Mouse (Mus musculus) gastrocnemius, postnatal 4 days (tissue): ENCODE results near the gene Sytl3. TPM values are rescaled to one million over a fixed set of nuclear protein-coding genes. Genes with fewer than 3 reads are reported as not detected.

ENCODE experiments used
- DNase-seq, 2 experiments: peaks; one replicate each; pipeline ENCODE4 v3.0.0; 2021 to 2022; ENCODE audit warnings: low spot score in 2 of 2, mixed read lengths in 2 of 2
- total RNA-seq, 2 experiments: library from RNA; stranded (reverse); gene quantifications; 2 replicates each; pipeline ENCODE4 v1.2.3; 2021

Sytl3 gene
- total RNA-seq, 2 experiments from 2014 or later: 0.86 to 1.7 TPM

GRCm38 (mm10) chr17:6776576-6776975 lies 117.7 kb downstream of the Sytl3 start:
- DNase-seq: no peak

- DNase-seq: no peak
Observed at GRCm38 (mm10) chr17:6777061-6777460, 118.2 kb downstream of the Sytl3 start.

GRCm38 (mm10) chr17:6777629-6778331 lies 118.9 kb downstream of the Sytl3 start:
- no peak for DNase-seq

- peak in 1 of 2 experiments; percentile 31 for DNase-seq
Observed at GRCm38 (mm10) chr17:6778332-6778683, 119.4 kb downstream of the Sytl3 start.

DNA sequence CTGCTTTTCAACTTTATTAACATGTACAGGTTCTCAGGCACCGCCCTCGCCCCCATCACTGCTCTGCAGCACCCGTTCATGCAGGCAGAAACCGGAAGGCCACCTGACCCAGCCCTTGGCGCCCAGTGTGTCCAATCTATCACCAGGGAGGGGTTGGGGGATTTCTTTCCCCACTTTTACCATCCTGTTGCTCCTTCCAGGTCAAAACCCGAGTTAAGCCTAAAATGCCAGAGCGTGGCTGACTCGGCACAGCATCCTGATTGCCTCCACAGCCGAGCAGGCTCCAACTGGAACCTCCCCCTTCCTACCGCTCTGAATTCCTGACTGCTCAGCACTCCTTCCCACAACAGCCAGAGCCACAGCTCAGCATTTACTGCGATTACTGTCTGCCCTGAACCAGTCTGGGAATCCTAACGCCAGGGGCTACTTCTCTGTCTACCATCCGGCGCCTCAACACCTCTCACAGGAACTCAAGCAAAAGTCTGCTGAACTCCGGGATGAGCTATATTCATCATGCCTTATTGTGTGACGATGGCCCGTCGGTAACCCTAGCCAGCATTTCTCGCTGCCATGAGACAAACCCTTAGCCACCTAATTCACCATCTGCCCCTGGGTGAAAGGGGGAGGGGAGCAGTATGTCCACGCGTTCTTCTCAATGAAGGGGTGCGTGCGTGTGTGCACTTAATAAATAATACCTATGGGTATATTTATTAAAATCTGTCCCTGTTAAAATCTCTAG lies 120.0 kb downstream of the Sytl3 start:
- DNase-seq: peak in 1 of 2 experiments; percentile 33

- no peak for DNase-seq
Observed at GRCm38 (mm10) chr17:6779632-6780031, 120.7 kb downstream of the Sytl3 start.

DNA sequence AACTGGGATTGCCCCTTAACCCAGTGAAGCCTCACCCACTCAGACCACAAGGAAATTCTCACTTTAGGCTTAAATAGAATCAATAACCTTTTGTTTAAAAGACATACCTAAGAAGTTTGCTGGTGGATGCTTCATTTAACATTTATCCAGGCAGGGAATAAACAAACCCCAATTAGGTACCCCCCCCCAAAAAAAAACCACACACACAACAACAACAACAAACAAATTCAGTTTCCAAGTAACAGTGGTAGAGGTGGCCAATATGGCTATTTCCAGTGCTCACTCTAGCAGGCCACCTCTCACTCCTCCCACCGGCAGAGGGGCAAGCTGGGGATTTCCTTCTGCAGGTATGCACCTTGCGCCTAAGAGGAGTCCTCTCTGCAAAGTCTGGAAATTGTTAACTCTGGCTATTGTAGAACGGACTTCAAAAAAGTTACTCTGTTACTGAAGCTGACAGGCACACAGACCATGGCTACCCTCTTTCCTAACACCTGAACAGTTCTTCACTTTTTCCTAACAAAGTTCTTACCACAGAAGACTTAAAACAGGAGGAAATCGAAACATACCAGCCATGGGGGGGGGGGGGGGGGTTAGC lies 121.7 kb downstream of the Sytl3 start:
- DNase-seq: no peak

GRCm38 (mm10) chr17:6781273-6781672 lies 122.4 kb downstream of the Sytl3 start:
- DNase-seq: no peak

DNA sequence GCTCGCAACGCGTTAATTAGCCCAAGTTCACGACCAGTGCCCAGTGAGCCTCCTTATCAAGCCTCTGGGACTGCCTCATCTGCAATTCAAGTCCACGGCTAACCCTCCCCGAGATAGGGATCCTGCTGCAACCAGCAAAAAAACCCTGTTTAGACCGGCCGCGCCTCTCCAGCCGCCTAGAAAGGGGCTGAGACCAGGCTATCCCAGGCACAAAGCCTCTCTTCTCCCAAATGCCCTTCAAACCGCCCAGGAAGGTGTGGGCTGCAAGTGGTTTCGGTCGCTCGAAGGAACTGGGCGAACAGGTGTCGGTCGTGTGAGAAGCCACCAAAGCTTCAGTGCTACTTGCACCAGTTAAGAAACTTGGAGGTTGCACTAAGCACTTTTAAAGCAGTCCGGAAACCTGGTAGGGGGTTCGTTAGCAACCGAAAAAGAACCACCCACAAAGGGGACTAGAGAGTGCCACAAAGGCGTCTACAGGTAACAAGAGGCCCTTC lies 123.2 kb downstream of the Sytl3 start:
- no peak for DNase-seq

GRCm38 (mm10) chr17:6782611-6783005 lies 123.7 kb downstream of the Sytl3 start, which contains the start of gene Ezr:
Ezr (minus strand) TSS chr17:6782784.
- peak; percentile 68 to 88 for DNase-seq

DNA sequence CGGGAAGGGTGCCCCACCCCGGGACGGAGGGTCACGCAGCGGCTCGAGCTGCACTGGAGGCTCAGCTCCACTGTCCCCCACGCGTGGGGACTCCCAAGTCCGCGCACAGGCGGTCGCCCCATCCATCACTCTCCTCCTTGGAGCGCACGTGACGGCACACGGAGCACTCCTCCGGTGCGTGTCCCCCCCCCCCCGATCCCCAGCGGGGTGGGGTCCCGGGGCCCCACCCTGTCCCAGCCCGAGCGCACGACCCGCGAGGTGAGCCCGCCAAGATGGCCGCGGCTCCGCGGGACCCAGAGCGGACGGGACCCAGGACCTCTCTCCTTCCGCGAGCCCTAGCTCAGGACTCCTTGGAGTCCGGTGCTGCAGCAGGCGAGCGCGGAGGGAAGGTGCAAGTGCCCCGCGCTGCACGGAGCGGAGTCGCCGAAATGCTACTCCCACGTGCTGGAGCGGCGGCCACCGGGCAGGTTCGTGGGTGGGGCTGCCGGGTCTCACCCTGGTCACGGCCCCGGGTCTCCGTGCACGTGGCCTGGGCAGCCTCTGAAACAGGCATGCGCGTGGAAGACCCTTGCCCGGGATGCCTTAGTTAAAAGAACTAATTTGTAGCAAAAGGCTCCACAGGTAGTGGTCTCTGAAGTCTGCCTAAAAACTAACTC lies 124.2 kb downstream of the Sytl3 start:
- DNase-seq: peak; percentile 30 to 60

DNA sequence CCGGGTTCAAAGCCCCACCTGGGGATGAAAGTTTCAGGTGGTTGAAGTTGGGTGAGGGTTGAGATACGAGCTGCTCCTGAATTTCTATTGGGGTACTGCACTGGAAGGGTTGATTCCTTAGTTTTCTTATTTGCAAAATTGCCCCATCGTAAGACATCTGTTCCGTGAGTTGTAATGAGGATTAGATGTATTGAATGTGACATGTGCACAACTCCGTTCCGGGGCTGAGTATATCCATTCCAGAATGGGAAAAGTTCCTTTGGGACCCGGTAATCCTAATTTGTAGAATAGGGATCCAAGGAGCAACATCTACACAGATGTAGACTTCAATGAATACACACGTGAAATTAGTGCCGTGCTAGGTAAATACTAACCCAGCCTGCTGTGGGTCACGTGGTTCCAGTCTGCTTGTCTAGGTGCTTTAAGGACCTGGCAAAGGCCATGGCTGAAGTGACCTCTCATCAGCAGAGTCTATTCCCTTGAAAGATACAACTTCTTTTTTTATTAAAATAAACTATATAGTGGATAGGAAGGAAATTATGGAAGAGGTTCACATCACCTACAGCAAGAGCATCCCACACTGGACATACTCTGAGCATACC lies 125.0 kb downstream of the Sytl3 start:
- no peak for DNase-seq

- DNase-seq: no peak
Observed at GRCm38 (mm10) chr17:6787241-6787640, 128.3 kb downstream of the Sytl3 start.

Other genes with a start within 250 kb of the Sytl3 start
- 100 to 1,000 TPM; 128 to 146 TPM for gene Dynlt1b, start 229.0 kb upstream of the Sytl3 start, total RNA-seq
- 10 to 100 TPM in 1 of 2 experiments, 1 to 10 TPM in 1; 6.7 to 12.9 TPM for gene Dynlt1c, start 57.4 kb upstream of the Sytl3 start, total RNA-seq
- 100 to 1,000 TPM; 121 to 140 TPM for gene Dynlt1f, start 3.2 kb upstream of the Sytl3 start, total RNA-seq
- 10 to 100 TPM; 14.3 to 18.9 TPM for gene Ezr, start 123.7 kb downstream of the Sytl3 start, total RNA-seq